Mouse (Mus musculus): ENCODE measurements around the gene Atp6v0a1.
A peak's percentile ranks its signal among the peaks of the same experiment; 100 is the strongest.

The Atp6v0a1 gene

GRCm38 (mm10) chr11:101084811-101085210 is 75.6 kb downstream of the Atp6v0a1 start:
- DNase-seq (ENCODE audit: low spot score in 2 of 2) = no peak

- no peak for DNase-seq (ENCODE audit: low spot score in 2 of 2)
Measured at GRCm38 (mm10) chr11:101085617-101086322, 76.5 kb downstream of the Atp6v0a1 start.

- no peak for DNase-seq (ENCODE audit: low spot score in 2 of 2)
Measured at GRCm38 (mm10) chr11:101086323-101086674, 77.0 kb downstream of the Atp6v0a1 start.

GRCm38 (mm10) chr11:101086756-101087681 is 77.8 kb downstream of the Atp6v0a1 start, which contains the start of gene Mlx:
Gene Mlx, plus strand, starts transcription at chr11:101087277.
- peak; percentile 88 to 89 for DNase-seq (ENCODE audit: low spot score in 2 of 2)

GRCm38 (mm10) chr11:101087682-101088055 is 78.4 kb downstream of the Atp6v0a1 start:
- DNase-seq (ENCODE audit: low spot score in 2 of 2) = no peak

- no peak for DNase-seq (ENCODE audit: low spot score in 2 of 2)
Measured at GRCm38 (mm10) chr11:101089931-101090330, 80.7 kb downstream of the Atp6v0a1 start.

GRCm38 (mm10) chr11:101094930-101095313 is 85.7 kb downstream of the Atp6v0a1 start:
- no peak for DNase-seq (ENCODE audit: low spot score in 2 of 2)

- peak; percentile 91 for DNase-seq (ENCODE audit: low spot score in 2 of 2)
Measured at GRCm38 (mm10) chr11:101095314-101096024, 86.2 kb downstream of the Atp6v0a1 start, which contains the start of gene Psmc3ip. Gene Psmc3ip, minus strand, starts transcription at chr11:101095436.

- DNase-seq (ENCODE audit: low spot score in 2 of 2) = no peak
Measured at GRCm38 (mm10) chr11:101098231-101098630, 89.0 kb downstream of the Atp6v0a1 start.

- no peak for DNase-seq (ENCODE audit: low spot score in 2 of 2)
Measured at GRCm38 (mm10) chr11:101103011-101103410, 93.8 kb downstream of the Atp6v0a1 start.

GRCm38 (mm10) chr11:101109351-101109750 is 100.1 kb downstream of the Atp6v0a1 start:
- no peak for DNase-seq (ENCODE audit: low spot score in 2 of 2)

GRCm38 (mm10) chr11:101110708-101111107 is 101.5 kb downstream of the Atp6v0a1 start:
- no peak for DNase-seq (ENCODE audit: low spot score in 2 of 2)

GRCm38 (mm10) chr11:101111178-101111577 is 101.9 kb downstream of the Atp6v0a1 start:
- no peak for DNase-seq (ENCODE audit: low spot score in 2 of 2)

GRCm38 (mm10) chr11:101112186-101112585 is 102.9 kb downstream of the Atp6v0a1 start:
- no peak for DNase-seq (ENCODE audit: low spot score in 2 of 2)
